In the genomic region with DNA sequence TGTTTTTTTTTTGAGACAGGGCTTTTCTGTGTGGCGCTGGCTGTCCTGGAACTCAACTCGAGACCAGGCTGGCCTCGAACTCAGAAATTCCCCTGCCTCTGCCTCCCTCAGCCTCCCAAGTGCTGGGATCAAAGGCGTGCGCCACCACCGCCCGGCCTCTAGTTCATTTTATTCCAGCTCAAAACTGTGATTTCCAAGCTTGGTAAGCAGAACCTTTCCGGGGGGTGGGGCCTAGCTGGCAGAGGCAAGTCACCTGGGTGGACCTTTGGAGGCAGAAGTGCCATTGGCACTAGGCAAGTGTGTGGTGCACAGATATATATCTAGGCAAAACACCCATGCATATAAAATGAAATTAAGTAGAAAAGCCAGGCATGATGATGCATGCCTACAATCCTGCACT, we compare ENCODE assay signal across 9 mouse cellular contexts. TPM values are rescaled to one million over a fixed set of nuclear protein-coding genes. Genes with fewer than 3 reads are reported as not detected.
A peak's percentile ranks its signal among the peaks of the same experiment; 100 is the strongest.
DNase-seq lines count a peak whose midpoint lies in the region; ATAC-seq and TF ChIP-seq lines count a peak whose summit lies in the region.
"Had no signal": no experiment of that assay in that cellular context is flagged by ENCODE, and none has a peak within 500 bp of the region (broad histone marks: within the 10 kb centered on the region; RNA-seq: fewer than 3 reads in every experiment).

No protein-coding gene starts in this region.

- H3K4me3 ChIP-seq in lung, embryonic 16.5 days (ENCODE audit: low read length): no peak overlapping the region
- H3K4me3 ChIP-seq in forebrain, embryonic 10.5 days: no peak overlapping the region; the same call in 1 of the 2 replicates
- H3K4me3 ChIP-seq in hindbrain, embryonic 15.5 days: no peak overlapping the region
- H3K4me3 ChIP-seq in midbrain, postnatal 0 days (ENCODE audit: low read depth, low read length): no peak overlapping the region

- H3K9me3 ChIP-seq in lung, embryonic 16.5 days (ENCODE audit: control insufficient read depth, low read length): no peaks in the 10 kb centered on the region
- no peaks in the 10 kb centered on the region for H3K9me3 ChIP-seq in forebrain, embryonic 10.5 days
- H3K9me3 ChIP-seq in hindbrain, embryonic 15.5 days: no peaks in the 10 kb centered on the region
- H3K9me3 ChIP-seq in midbrain, postnatal 0 days (ENCODE audit: low read length): no peaks in the 10 kb centered on the region
- H3K9me3 ChIP-seq: megakaryocyte, embryonic 14.5 days had no signal

- H3K36me3 ChIP-seq in lung, embryonic 16.5 days (ENCODE audit: control insufficient read depth, insufficient read depth, low read length): no peaks in the 10 kb centered on the region
- H3K36me3 ChIP-seq in forebrain, embryonic 10.5 days (replicated peaks): no peaks in the 10 kb centered on the region
- H3K36me3 ChIP-seq in hindbrain, embryonic 15.5 days: no peaks in the 10 kb centered on the region
- H3K36me3 ChIP-seq in midbrain, postnatal 0 days (ENCODE audit: insufficient read depth, low read length): no peaks in the 10 kb centered on the region

- no peak for ATAC-seq in lung, embryonic 16.5 days (ENCODE audit: low read depth)
- no peak for ATAC-seq in hindbrain, embryonic 15.5 days (ENCODE audit: low FRiP score, low read depth)
- ATAC-seq in midbrain, postnatal 0 days (ENCODE audit: low FRiP score): no peak

- H3K27ac ChIP-seq in lung, embryonic 16.5 days (ENCODE audit: low read length): peak overlapping the region; percentile 90
- H3K27ac ChIP-seq in forebrain, embryonic 10.5 days: peak overlapping the region; percentile 92
- peak overlapping the region; percentile 89 for H3K27ac ChIP-seq in hindbrain, embryonic 15.5 days (replicated peaks)
- peak overlapping the region; percentile 57; the same call in 1 of the 2 replicates for H3K27ac ChIP-seq in midbrain, postnatal 0 days (ENCODE audit: low read depth, low read length)

- peaks cover 27% of the 10 kb centered on the region for H3K4me1 ChIP-seq in lung, embryonic 16.5 days (replicated peaks; ENCODE audit: control insufficient read depth, insufficient read depth, low read length)
- H3K4me1 ChIP-seq in forebrain, embryonic 10.5 days: peaks cover 49% of the 10 kb centered on the region
- peaks cover 34% of the 10 kb centered on the region for H3K4me1 ChIP-seq in hindbrain, embryonic 15.5 days (replicated peaks)
- H3K4me1 ChIP-seq in midbrain, postnatal 0 days (ENCODE audit: insufficient read depth, low read length): peaks cover 3% of the 10 kb centered on the region; the same call in 1 of the 2 replicates

- H3K9ac ChIP-seq in lung, embryonic 16.5 days (ENCODE audit: low read length): no peak overlapping the region
- H3K9ac ChIP-seq in hindbrain, embryonic 15.5 days: no peak overlapping the region
- no peak overlapping the region for H3K9ac ChIP-seq in midbrain, postnatal 0 days (replicated peaks; ENCODE audit: low read length, poor library complexity, severe bottlenecking)

- H3K27me3 ChIP-seq in lung, embryonic 16.5 days (ENCODE audit: control insufficient read depth, insufficient read depth, low read depth, low read length): no peaks in the 10 kb centered on the region
- peaks cover 4% of the 10 kb centered on the region; the same call in 1 of the 2 replicates for H3K27me3 ChIP-seq in forebrain, embryonic 10.5 days (ENCODE audit: poor library complexity, severe bottlenecking)
- no peaks in the 10 kb centered on the region for H3K27me3 ChIP-seq in hindbrain, embryonic 15.5 days
- no peaks in the 10 kb centered on the region for H3K27me3 ChIP-seq in midbrain, postnatal 0 days (ENCODE audit: insufficient read depth, low read length)

- H3K4me2 ChIP-seq in lung, embryonic 16.5 days (ENCODE audit: low read depth, low read length): no peak overlapping the region
- peak overlapping the region; percentile 63; the same call in 1 of the 2 replicates for H3K4me2 ChIP-seq in hindbrain, embryonic 15.5 days
- H3K4me2 ChIP-seq in midbrain, postnatal 0 days (ENCODE audit: low read depth, low read length, poor library complexity, severe bottlenecking): no peak overlapping the region

- DNase-seq in lung, postnatal 36 days: no peak
- peak; percentile 25 for DNase-seq in forebrain, embryonic 10.5 days (ENCODE audit: extremely low spot score, low spot score)
- no peak for DNase-seq in midbrain, postnatal 0 days (ENCODE audit: low spot score)
- no peak for DNase-seq in natural killer cell, adult 2 months (ENCODE audit: low spot score in 2 of 2)
- DNase-seq in cerebellum, postnatal 36 days: no peak
- DNase-seq in right cerebral cortex, postnatal 14 days: no peak

- no peak for TF ChIP-seq CTCF in midbrain, postnatal 0 days (IDR thresholded peaks at IDR 0.05)

- WGBS in lung, embryonic 16.5 days: 34% methylated on average over 8 of the region's 8 CpGs
- 40% methylated on average over 8 of the region's 8 CpGs for WGBS in forebrain, embryonic 10.5 days
- WGBS in hindbrain, embryonic 15.5 days: 42% methylated on average over 8 of the region's 8 CpGs
- 42% methylated on average over 8 of the region's 8 CpGs for WGBS in midbrain, postnatal 0 days

RNA-seq across cellular contexts. Expression of gene Apol7a, which starts 31.4 kb away (rescaled TPM):
- 0.10 and 0.11 TPM in 2 replicates for polyA plus RNA-seq in lung, embryonic 16.5 days (2015; fragmentation: Nextera tagmentation; extraction: Ambion mirVana)
- polyA plus RNA-seq in forebrain, embryonic 10.5 days (2016; fragmentation: Nextera tagmentation; extraction: Ambion mirVana): not detected in 2 replicates
- 0.07 TPM in 1 of 2 replicates, not detected in the other for polyA plus RNA-seq in hindbrain, embryonic 15.5 days (2015; fragmentation: Nextera tagmentation; extraction: Ambion mirVana)
- total RNA-seq in midbrain, postnatal 0 days (2014; rRNA removed): not detected in 2 replicates
- polyA plus RNA-seq in midbrain, postnatal 0 days (2015; fragmentation: Nextera tagmentation; extraction: Ambion mirVana): not detected in 2 replicates

RNA-seq across cellular contexts. Expression of gene Apol9a, which starts 43.4 kb away (rescaled TPM):
- 0.10 and 0.13 TPM in 2 replicates for polyA plus RNA-seq in lung, embryonic 16.5 days (2015; fragmentation: Nextera tagmentation; extraction: Ambion mirVana)
- not detected in 2 replicates for polyA plus RNA-seq in forebrain, embryonic 10.5 days (2016; fragmentation: Nextera tagmentation; extraction: Ambion mirVana)
- 0.04 and 0.09 TPM in 2 replicates for polyA plus RNA-seq in hindbrain, embryonic 15.5 days (2015; fragmentation: Nextera tagmentation; extraction: Ambion mirVana)
- 0.16 and 0.42 TPM in 2 replicates for total RNA-seq in midbrain, postnatal 0 days (2014; rRNA removed)
- 0.39 and 0.80 TPM in 2 replicates for polyA plus RNA-seq in midbrain, postnatal 0 days (2015; fragmentation: Nextera tagmentation; extraction: Ambion mirVana)
